Mouse (Mus musculus) megakaryocyte progenitor cell, adult 5-6 weeks (primary cell): ENCODE measurements at regions not wholly inside any gene's neighbourhood (a gene's known extent, or its start where the extent isn't known, plus 50 kb on each side); places are given as distances from the start of the nearest gene placed in this dataset.

Experiments used
- ATAC-seq: replicated peaks from 2 replicates; pipeline ENCODE4 v1.8.0; 2016; ENCODE audit warnings: mild to moderate bottlenecking, moderate TSS enrichment, inconsistent platforms; ENCODE audit not compliant: poor library complexity

DNA sequence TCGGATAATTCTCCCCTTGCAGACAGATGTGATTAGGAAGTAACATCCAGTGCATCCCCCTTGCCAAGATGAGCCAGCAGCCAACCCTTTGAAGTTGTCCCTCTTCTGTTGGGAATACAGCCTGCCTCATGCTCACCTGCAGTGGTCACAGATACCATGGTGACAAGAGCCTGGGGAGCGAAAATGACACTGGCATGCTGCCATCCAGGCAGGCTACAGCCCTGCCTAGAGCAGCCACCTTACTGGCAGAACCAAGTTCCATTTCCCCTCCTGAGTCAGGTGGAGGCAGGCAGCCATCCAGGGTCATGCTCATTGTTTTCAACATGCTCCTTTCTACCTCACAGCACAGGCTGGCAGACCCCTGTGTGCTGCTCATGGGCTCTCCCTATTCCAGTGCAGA, 661.6 kb downstream of the Defb40 start:
- no peak for ATAC-seq

DNA sequence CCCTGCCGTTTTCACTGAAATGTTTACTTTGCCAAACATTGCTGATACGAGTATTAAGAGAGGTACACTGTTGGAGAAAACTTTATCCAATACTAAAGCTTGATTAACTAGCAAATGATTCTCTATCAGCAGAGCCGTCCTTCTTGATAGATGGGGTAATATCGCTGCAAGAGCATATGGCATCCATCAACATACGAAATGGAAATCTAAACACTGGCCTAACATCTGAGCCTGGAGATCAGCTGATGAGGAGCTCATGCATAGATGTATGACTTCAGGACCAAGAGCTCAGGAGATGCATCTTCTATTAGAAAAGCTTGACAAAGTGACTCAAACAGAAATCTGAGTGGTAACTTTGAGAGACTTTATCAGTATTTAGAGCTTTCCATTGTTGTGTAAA, 666.5 kb downstream of the Defb40 start:
- ATAC-seq: no peak

DNA sequence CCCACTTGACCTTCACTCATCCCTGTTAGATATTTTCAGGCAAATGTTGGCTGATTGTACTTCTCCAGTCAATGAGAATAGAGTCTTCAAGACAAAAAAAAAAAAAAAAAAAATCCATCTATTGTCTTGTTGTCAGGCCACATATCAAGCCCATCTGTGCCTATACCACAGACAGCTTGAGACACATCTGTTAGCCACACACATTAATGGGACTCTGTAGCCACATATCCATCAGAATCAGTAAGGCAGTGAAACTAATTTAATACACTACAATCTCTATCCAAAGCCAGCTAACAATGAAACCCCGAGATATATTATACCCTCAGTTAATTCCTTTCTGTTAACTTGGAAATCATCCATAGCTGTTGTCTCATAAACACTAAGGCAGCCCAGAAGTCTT, 667.1 kb downstream of the Defb40 start:
- no peak for ATAC-seq

DNA sequence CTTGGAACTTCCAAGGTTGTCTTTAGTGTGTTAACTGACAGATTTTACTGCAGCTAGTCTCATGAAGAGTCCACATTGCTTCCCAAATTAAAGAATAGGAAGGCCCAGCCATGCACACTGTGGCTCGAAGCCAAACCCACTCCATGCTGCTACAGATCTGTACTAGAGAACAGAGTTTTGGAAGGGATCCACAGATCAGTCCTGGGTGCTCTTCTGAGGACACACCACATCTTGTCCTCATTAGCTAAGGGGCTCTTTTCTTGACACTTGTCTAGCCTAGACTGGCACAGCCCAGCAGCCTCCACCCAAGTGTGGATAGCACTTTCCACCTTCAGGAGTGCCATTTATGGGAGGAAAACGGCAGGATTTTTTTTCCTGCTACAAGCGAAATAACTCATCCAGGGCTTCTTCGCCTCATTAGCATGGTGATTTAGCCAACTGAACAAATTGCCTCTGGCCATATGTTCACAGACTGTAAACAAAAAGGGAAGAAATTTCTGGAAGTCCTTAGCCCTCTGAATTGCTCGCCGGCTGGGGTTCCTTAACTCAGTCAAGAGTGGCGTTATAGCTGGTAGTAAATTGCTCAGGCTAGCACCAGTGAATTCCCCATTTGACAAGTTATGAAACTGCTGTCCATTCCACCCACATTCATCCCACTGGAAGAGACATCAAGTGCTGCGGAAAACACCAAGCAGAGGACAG, 690.4 kb downstream of the Defb40 start:
- no peak for ATAC-seq

DNA sequence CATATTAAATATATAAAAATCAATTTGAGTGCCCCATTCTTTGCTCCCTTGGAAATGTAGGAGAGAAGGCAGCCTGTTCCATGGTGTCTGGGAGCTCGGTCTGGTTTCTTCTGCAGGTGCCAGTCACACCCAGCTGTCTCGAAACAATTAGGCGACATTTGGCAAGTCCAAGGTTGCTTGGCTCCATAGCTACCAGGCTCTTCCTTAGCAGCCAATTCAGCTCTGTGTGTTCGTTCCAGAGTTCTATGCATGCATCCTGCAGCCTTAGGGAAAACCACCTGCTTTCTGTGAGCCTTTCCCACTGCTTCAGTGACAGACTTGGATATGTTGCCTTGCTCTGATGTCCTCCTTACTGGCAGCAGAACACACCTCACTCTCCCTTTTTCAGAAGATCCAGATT, 698.1 kb downstream of the Defb40 start:
- no peak for ATAC-seq

DNA sequence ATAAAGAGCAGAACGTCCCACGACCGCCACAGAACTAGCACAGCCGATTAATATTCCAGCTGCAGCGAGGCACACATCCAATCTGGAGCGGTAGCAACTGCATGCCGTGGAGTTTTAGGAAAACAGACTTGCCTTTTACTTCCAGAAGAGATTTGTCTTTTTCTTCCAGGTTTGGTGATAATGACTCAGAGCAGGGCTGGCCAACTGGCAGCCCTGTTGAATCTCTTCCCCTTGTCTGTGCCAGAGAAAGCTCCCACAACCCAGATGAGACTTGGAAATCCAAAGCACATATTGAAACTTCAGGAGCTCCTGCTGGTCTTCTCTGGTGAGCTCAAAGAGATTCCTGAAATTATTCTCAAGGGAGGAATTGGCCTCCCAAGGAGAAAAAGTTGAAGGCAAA, 709.8 kb downstream of the Defb40 start:
- ATAC-seq: no peak

DNA sequence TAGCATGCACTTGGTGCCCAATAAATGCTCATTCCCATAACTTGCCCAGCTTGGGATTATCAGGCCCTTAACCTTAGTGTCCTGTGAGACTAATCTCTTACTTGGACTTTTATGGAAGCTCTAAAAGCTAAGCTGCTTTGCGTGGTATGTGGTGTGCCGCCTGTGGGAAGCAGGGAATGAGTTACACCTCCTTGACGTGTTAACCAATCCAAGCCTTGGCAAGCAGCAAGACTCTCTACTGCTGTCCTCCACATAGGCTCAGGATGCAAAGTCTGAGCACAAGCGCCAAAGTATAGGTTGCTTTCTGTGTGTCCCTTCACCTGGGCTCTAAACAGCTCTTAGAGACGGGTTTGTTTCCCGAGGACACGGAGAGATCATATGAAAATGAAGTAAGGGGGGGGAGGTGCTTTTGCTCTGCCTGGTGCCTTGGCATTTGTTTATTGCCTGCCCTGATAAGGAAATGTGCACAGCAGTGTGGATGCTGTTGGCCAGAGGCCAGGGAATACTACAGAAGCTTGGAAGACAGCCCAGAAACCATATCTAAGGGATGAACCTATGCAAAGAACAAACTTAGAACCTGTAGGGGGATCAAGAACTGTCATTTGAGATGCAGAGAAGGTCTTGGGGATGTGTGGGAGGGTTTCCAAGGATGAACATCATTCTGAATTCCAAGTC, 719.6 kb downstream of the Defb40 start:
- ATAC-seq: no peak

DNA sequence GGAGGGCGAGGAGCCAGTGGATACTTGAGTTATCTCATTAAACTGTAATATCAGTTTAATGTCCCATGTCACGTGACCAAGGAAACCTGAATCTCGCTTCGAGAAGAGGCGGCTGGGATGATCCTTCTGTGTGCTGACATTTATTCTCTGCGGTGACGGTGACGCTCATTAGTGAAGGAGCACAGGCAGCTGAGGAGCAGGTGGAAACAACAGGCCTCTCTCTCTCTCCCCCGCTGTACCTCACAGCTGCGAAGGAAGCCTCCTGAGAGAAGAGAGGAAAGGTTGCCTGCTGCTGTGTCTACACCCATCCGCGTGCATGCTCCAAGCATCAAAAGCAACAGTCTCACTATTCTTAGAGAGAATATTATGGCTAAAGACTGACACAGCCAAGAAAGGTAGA, 731.8 kb downstream of the Defb40 start:
- ATAC-seq: no peak

DNA sequence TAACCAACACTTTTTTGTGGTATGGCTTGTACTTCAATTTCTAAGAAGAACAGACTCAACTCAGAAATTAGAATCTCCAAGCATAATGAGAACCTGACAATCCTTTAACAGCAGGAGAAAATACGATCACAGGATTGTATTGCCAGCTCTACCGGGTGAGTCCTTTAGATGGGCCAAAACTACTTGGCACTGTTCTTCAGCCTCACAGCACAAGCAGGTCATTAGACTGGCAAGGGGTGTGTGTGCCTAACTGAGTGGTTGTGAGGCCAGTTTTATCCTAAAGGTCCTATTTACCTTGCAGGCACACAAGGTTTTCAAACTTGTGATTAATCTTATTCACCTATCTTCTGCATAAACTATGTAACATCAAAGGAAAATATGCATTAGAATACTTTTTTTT, 760.5 kb downstream of the Defb40 start:
- ATAC-seq: no peak

DNA sequence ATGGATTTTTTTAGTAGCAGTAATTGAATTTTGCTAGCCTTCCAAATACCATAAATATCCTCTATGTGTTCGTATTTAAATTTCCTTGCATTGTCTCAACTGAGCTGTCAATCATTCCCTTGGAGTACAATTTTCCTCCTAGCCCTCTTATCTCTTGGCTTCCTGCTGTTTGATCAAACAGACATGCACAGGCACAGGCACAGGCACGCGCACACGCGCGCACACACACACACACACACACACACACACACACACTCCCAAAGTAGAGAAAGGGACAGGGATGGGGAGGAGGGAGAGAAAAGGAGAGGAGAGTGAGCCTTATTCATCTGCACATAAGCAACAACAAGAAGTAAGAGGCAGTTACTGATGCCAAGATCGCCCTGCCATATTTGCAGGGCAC, 760.9 kb downstream of the Defb40 start:
- ATAC-seq: no peak

DNA sequence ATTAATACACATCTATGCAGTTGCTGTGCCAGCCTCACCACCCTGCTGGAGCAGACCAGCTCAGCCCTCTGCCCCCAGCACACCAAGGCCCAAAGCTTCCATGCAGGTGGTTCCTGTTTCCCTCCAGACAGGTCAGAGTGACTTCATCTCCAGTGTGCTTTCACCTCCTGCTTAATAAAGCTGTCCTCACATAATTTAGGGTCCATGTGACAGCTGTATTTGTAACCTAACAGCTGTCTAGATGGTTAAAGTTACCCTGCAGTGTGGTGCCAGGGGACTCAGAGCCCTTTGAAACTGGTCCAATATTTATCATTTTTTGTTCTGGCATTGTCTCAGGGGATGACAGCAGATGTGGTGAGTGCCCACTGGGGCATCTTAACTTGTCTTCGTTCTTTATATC, 761.5 kb downstream of the Defb40 start:
- ATAC-seq: no peak

DNA sequence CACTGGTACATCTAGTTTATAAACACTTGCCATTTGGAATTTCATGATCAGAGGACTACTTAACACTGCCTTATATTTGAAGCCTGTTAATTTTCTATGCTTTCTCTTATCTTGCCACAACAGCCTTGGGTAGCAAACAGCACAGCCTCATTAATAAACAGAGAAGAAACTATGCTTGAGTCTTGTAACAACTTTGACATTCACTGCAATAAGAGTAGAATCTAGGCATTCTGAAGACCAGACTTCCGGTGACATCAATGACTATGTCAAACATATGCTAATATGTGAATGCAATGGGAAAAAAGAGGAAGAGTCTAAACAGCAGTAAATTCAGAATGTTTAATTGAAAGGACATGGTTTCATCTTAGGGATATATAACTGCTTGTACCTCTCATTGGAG, 768.0 kb downstream of the Defb40 start:
- ATAC-seq: no peak

DNA sequence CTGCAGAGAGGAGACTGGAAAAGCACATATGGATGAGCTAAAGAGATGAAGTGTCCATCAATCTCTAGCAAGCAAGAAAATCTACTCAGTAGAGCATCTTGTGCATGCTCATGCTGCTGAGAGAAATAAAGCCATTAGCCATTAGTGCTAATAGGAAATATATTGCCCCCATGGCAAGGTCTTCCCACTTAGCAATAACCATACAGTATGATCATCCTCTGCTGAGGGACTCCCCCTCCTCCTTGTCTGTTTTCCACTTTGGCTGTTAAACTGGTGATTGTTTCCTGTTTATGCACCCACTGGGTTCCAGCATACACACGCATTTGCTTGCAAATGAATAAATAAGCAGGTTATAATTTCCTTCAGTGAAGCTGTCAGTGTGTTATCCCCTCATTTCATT, 769.4 kb downstream of the Defb40 start:
- no peak for ATAC-seq

DNA sequence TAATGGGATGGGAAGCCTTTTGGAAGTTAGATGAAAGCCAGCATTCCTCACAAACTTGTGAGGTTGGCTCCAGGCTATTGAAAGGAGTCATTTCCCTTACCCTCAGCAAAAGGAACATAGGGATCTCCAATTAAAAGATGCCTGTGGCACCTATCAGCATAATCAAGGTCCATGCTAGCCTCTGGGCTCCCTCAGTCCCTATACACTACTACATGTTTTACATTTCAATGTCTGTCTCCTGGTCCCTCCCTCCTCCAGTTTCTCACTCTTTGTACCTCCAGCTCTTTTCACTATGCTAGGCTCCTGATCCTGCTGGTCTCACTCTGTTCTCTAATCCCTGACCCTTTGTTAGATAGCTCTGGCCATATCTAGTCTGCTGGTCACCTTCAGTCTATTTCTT, 790.6 kb downstream of the Defb40 start:
- ATAC-seq: no peak

DNA sequence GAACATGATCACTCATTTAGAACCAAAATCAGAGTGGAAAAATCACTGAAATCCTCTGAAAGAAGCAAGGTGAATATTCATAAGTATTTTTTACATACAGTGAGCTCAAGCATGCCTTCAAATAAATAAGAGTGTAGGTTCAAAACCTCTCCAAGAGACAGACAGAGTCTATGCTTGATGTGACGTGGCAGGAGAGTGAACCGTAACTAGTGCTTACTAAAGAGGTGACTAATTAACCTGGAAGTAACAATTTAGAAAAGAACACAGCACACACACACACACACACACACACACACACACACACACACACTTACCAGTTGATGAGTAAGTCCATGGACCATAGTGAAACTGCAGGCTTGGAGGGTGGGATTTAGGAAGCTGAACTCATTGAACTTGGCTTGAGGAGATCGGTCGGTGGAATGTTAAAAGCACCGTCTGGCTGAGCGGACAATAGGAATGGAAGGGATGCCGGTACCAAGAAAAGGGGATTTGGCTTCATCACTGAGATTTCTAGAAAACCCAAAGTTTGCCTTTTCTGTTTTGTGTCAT, 802.4 kb downstream of the Defb40 start:
- no peak for ATAC-seq

DNA sequence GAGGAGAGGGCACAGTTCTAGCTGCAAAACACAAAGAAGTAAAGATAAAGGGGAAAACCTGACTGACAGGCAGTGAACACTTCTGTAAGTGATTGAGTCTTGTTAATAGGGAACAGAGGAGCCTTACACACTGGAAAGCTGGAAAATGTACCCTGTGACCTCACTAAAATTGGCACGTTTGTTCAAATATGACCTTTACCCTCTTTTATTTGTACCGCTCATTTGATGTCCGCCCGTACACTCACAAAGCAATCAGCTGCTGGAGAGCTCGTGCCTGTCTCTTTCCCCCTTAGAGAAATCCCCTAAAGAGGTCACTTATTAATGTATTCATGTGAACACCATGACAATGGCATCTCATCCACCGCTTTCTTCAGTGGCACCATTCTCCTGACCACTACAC, 819.4 kb downstream of the Defb40 start:
- no peak for ATAC-seq

DNA sequence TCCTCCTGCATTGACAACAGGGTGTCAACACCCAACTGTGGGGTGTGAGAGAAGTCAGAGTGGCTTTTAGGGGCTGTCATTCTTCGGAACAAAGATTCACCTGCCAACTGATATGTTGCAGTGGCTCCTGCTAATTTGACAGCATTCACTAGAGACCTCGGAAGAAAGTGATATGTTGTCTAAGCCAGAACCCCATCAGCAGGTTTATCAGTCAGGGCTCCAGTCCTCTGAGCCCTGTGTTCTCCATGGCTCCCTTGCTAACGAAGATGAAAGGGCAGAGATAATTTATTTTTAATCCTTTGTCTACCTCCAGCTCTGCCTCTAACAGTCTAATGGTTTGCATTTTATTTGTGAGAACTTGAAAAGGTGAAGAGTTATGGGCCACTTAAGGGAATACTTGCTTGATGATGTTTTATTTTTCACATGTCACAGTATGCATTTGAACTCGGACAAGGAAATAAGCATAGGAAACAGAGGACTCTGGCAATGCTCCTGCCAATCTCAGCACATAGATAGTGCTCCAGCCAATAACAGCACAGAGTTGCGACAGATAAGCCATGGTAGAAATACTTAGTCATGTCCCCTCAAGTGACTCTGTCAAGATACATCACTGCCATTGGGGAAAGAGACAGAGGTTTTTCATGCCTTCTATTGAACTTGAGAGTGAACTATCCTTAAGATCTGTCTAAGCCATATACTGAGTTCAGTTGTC, 862.6 kb downstream of the Defb40 start:
- ATAC-seq: no peak

DNA sequence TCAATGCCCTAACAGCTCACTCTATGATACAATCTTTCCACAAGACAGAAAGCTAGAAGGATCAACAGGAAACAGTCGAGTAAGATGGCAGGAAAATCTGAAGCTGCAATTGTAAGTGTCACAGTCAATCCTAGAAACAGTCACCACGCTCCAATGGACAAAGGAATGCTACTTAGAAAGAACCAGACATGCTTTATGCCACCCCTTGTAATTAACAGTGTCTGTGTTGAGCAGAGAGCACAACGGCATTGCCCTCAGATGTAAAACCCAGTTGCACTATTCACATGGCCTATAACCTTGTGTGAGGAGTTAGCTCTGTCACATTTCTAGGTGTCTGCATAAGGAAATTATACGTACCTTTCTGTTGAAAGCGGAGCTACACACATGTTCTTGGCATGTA, 864.8 kb downstream of the Defb40 start:
- ATAC-seq: no peak

DNA sequence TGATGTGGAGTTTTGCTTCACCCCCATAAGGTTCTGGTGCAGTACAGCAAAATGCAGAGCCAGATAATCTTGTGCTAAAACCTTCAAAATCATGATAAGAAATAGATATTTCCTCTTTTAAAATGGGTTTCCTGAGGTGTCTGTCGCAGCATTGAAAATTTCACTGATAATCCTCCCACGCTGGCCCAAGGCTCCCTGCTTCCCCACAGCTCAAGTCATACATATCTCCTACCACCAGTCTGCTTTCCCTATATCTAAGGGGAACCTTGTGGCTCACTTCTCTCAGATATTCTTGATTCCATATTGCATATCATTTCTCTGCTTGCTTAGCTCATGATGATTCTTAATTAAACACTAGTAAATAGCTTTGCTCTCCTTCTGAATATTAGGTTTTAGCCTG, 868.6 kb downstream of the Defb40 start:
- ATAC-seq: no peak

DNA sequence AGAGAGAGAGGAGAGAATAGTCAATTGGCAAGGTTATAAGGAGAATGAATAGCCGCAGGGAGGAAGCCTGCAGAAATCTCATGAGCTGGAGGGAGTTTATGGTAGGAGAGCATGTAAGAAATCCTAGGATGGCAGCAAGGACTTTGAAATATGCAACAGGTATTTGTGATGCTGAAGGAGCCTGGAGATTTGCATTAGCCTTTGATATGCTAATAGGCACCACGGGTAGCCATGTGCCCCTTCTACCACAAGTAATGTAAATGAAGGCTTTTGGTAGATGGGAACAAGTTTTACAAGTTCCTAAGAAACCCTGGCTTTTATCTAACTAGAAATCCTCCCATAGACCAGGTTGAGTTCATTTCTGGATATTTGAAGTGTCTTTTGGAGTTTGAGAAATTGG, 871.2 kb downstream of the Defb40 start:
- ATAC-seq: no peak

DNA sequence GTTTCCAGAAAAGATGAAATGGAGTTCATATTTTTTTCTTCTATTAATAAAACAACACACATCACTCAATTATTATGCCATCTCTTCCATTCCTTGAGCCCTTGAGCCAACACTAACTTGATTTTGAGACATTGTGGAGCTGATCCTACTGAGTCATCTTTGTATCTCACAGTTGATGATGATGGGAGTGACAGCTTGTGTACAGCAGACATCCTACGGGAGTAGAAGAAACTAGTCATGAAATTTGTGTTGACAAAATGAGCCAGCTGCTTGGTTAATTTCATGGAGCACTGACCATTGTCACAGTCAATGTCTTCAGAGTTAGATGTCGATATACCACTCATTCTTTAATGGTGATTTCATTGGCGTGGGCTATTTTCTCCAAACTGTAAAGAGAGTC, 912.6 kb downstream of the Defb40 start:
- no peak for ATAC-seq

DNA sequence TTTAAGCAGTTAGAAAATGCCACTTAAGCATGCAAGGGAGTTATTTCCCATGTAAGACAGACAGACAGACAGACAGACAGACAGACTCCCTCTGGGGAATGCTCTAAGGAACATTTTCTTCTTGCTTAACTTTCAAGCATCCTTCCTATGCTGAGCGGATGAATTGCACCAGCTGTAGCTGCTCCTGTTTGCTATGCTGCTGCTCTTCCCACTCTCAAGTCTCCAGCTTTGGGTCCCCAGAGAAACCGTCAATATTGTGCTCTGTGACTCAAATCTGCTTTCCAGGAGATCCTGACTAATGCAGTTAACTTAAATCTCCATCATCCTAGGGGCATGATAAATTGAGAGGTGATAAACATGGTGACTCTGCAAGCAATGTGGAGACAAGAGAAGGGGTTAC, 918.5 kb downstream of the Defb40 start:
- no peak for ATAC-seq
